Mouse (Mus musculus): ENCODE measurements around the gene Ftl1.
"Not testable (repeated sequence)": the region's sequence is repeated elsewhere in the genome, so short reads cannot be mapped to it uniquely, and the experiment has no call there.

Gene Ftl1

GRCm38 (mm10) chr7:45459564-45460140, at the start of gene Ftl1:
TSS of gene Ftl1 (minus strand) at chr7:45459884.
- peak; percentile 95 for DNase-seq (ENCODE audit: low read depth, low spot score)

GRCm38 (mm10) chr7:45509181-45509882, 49.6 kb upstream of the Ftl1 start:
- no peak for DNase-seq (ENCODE audit: low read depth, low spot score)

- no peak for DNase-seq (ENCODE audit: low read depth, low spot score)
These were observed 48.9 kb upstream of the Ftl1 start for GRCm38 (mm10) chr7:45508561-45508960.

GRCm38 (mm10) chr7:45507583-45507982, 47.9 kb upstream of the Ftl1 start:
- DNase-seq (ENCODE audit: low read depth, low spot score) = no peak

GRCm38 (mm10) chr7:45498427-45498826, 38.7 kb upstream of the Ftl1 start:
- DNase-seq (ENCODE audit: low read depth, low spot score) = no peak

GRCm38 (mm10) chr7:45494548-45494947, 34.9 kb upstream of the Ftl1 start:
- DNase-seq (ENCODE audit: low read depth, low spot score) = no peak

- no peak for DNase-seq (ENCODE audit: low read depth, low spot score)
These were observed 33.3 kb upstream of the Ftl1 start for GRCm38 (mm10) chr7:45492951-45493350.

GRCm38 (mm10) chr7:45492225-45492844, 32.7 kb upstream of the Ftl1 start:
- no peak for DNase-seq (ENCODE audit: low read depth, low spot score)

- DNase-seq (ENCODE audit: low read depth, low spot score) = no peak
These were observed 31.6 kb upstream of the Ftl1 start for GRCm38 (mm10) chr7:45491264-45491663.

GRCm38 (mm10) chr7:45490822-45491221, 31.1 kb upstream of the Ftl1 start:
- DNase-seq (ENCODE audit: low read depth, low spot score) = no peak

- DNase-seq (ENCODE audit: low read depth, low spot score) = no peak
These were observed 29.9 kb upstream of the Ftl1 start for GRCm38 (mm10) chr7:45489578-45489977.

- peak; percentile 30 for DNase-seq (ENCODE audit: low read depth, low spot score)
These were observed 28.9 kb upstream of the Ftl1 start, which contains the start of gene Dhdh for GRCm38 (mm10) chr7:45488293-45489204. TSS of gene Dhdh (minus strand) at chr7:45488805.

- DNase-seq (ENCODE audit: low read depth, low spot score) = no peak
These were observed 28.2 kb upstream of the Ftl1 start for GRCm38 (mm10) chr7:45487861-45488292.

- DNase-seq (ENCODE audit: low read depth, low spot score) = no peak
These were observed 27.2 kb upstream of the Ftl1 start, which contains the start of gene Gm45808 for GRCm38 (mm10) chr7:45486761-45487415. TSS of gene Gm45808 (minus strand) at chr7:45486811.

- DNase-seq (ENCODE audit: low read depth, low spot score) = no peak
These were observed 26.5 kb upstream of the Ftl1 start for GRCm38 (mm10) chr7:45486158-45486557.

GRCm38 (mm10) chr7:45484985-45485384, 25.3 kb upstream of the Ftl1 start:
- not testable (repeated sequence) for DNase-seq (ENCODE audit: low read depth, low spot score)

- no peak for DNase-seq (ENCODE audit: low read depth, low spot score)
These were observed 22.5 kb upstream of the Ftl1 start for GRCm38 (mm10) chr7:45482166-45482565.

- no peak for DNase-seq (ENCODE audit: low read depth, low spot score)
These were observed 21.8 kb upstream of the Ftl1 start, which contains the start of gene Tulp2 for GRCm38 (mm10) chr7:45481374-45481927. TSS of gene Tulp2 (plus strand) at chr7:45481877.

GRCm38 (mm10) chr7:45480310-45480709, 20.6 kb upstream of the Ftl1 start:
- DNase-seq (ENCODE audit: low read depth, low spot score) = not testable (repeated sequence)

GRCm38 (mm10) chr7:45478774-45479173, 19.1 kb upstream of the Ftl1 start:
- no peak for DNase-seq (ENCODE audit: low read depth, low spot score)

- no peak for DNase-seq (ENCODE audit: low read depth, low spot score)
These were observed 17.3 kb upstream of the Ftl1 start for GRCm38 (mm10) chr7:45477003-45477402.

Measured in retina, postnatal 7 days (tissue).